Mouse (Mus musculus) lung, embryonic 14.5 days (tissue): ENCODE results near the gene Zfyve27. TPM values are rescaled to one million over a fixed set of nuclear protein-coding genes. Genes with fewer than 3 reads are reported as not detected.

Source experiments
- ATAC-seq: fragments of 200-750 bp; cut with Nextera tagmentation; 2 replicates; pipeline ENCODE4 v1.8.0; 2017; ENCODE audit warnings: mild to moderate bottlenecking, moderate TSS enrichment, moderate library complexity; ENCODE audit not compliant: insufficient read depth
- DNase-seq: peaks from one replicate; pipeline ENCODE4 v3.0.0-alpha.2; 2015
- H3K27ac ChIP-seq: fragments of 300-500 bp; sonication (generic); 2 replicates; pipeline ENCODE4 v1.5.1; 2014; ENCODE audit warnings: low read depth, mild to moderate bottlenecking, moderate library complexity
- H3K27me3 ChIP-seq: fragments of 300-500 bp; sonication (generic); 2 replicates; pipeline ENCODE4 v1.6.1; 2014; ENCODE audit warnings: low read length, control low read depth; ENCODE audit not compliant: insufficient read depth
- H3K36me3 ChIP-seq: fragments of 300-500 bp; sonication (generic); 2 replicates; pipeline ENCODE4 v1.6.1; 2014; ENCODE audit warnings: control low read depth; ENCODE audit not compliant: insufficient read depth
- H3K4me1 ChIP-seq: fragments of 300-500 bp; sonication (generic); 2 replicates; pipeline ENCODE4 v1.6.1; 2014; ENCODE audit warnings: antibody characterized with exemption, control low read depth; ENCODE audit not compliant: insufficient read depth
- H3K4me2 ChIP-seq: fragments of 300-500 bp; sonication (generic); 2 replicates; pipeline ENCODE4 v1.6.1; 2014; ENCODE audit warnings: mild to moderate bottlenecking
- H3K4me3 ChIP-seq: fragments of 300-500 bp; sonication (generic); 2 replicates; pipeline ENCODE4 v1.5.1; 2014; ENCODE audit warnings: low read depth, low read length
- H3K9ac ChIP-seq: fragments of 300-500 bp; sonication (generic); 2 replicates; pipeline ENCODE4 v1.6.1; 2014
- H3K9me3 ChIP-seq: fragments of 300-500 bp; sonication (generic); 2 replicates; pipeline ENCODE4 v1.6.1; 2016; ENCODE audit warnings: low read depth, low read length, control low read depth
- CTCF ChIP-seq: IDR thresholded peaks from 2 replicates; pipeline ENCODE4 v1.5.1; 2016; ENCODE audit warnings: antibody characterized with exemption, low read depth
- WGBS: fragments of 180-500 bp; shearing (Covaris S2); extraction: QIAGEN DNeasy Blood & Tissue Kit; methylation state at CpG from one replicate; pipeline ENCODE4 v1.1.7; 2014; 5-methylcytosine and 5-hydroxymethylcytosine counted together
- polyA plus RNA-seq: library from polyadenylated mRNA; unstranded; fragments of >200 nt; fragmentation: Nextera tagmentation; extraction: Ambion mirVana; gene quantifications from 2 replicates; pipeline ENCODE4 v1.2.1, GENCODE M21; 2014

Gene Zfyve27
- polyA plus RNA-seq = 15.2 and 16.8 TPM in 2 replicates

DNA sequence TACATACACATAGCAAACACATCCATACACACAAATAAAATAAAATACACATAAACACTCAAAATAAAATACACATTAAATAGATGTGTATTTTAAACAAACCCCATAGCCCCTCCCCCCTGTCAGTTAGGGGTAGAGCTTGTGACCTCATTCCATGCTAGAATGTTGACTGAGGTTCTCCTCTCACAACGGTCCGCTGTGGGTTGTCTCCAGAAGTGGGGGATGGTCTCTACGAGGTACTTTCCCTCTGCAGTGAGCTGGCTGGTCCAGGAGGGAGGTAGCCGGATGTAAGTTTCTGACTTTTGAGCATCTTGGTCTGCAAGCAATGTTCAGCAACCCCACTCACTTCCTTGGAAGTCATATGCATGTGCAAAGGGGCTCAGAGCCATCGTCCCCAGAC lies at the start of gene Zfyve27:
Gene Zfyve27, plus strand, starts transcription at position 188 of the 400 bp plus-strand sequence.
- Histone ChIP-seq H3K9ac (no peak within 1 kb of the TSS), H3K4me2 (no peak within 1 kb of the TSS), H3K27me3 (peaks cover 13% of the 10 kb centered on the region; the same call in 1 of the 2 replicates), H3K4me3 (no peak within 1 kb of the TSS), H3K4me1 (no peaks in the 10 kb centered on the region), H3K9me3 (no peaks in the 10 kb centered on the region), H3K36me3 (no peaks in the 10 kb centered on the region), H3K27ac (no peak within 1 kb of the TSS)
- WGBS = 37% methylated on average over 5 of the region's 5 CpGs
- ATAC-seq (no peak), DNase-seq (no peak)
- no peak for TF ChIP-seq CTCF

DNA sequence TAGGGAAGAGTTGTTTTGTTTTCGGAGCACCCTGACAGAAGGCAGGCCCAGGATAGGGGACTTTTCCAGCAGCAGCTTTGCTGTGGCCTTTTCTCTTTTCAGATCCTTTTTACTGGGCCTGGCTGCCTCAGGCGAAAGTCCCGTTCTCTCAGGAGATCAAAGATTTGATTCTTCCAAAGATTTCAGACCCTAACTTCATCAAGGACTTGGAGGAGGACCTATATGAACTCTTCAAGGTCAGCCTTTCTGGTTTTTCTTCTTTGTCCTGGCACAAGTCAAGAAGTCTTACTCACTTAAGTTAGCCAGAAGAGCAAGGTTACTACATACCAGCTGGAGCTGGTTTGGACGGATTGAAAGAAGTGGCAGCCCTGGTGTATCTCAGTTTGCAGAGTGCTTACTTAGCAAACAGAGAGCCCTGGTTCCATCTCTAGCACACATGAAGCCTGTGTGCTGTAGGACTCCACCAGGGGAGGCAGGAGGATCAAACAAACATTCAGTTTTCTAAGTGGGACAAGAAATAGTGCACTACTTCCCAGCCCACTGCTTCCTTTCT lies 47.9 kb upstream of the Zfyve27 start:
- H3K9ac ChIP-seq = no peak overlapping the region
- 72% methylated on average over 4 of the region's 4 CpGs for WGBS

GRCm38 (mm10) chr19:42118142-42118541 lies 45.6 kb upstream of the Zfyve27 start:
- ATAC-seq (no peak), DNase-seq (no peak)
- WGBS = 93% methylated on average over 9 of the region's 9 CpGs
- H3K27me3 ChIP-seq = no peaks in the 10 kb centered on the region
- peaks cover 88% of the 10 kb centered on the region for H3K36me3 ChIP-seq
- H3K9ac ChIP-seq = no peak overlapping the region
- no peak overlapping the region for H3K4me3 ChIP-seq
- TF ChIP-seq CTCF = no peak
- no peak overlapping the region for H3K27ac ChIP-seq
- no peaks in the 10 kb centered on the region for H3K9me3 ChIP-seq
- no peaks in the 10 kb centered on the region for H3K4me1 ChIP-seq
- no peak overlapping the region for H3K4me2 ChIP-seq

More for the DNA sequence above, 47.9 kb upstream of the Zfyve27 start:
- Histone ChIP-seq H3K27ac (peak overlapping the region; percentile 58), H3K27me3 (no peaks in the 10 kb centered on the region), H3K4me1 (no peaks in the 10 kb centered on the region), H3K9me3 (no peaks in the 10 kb centered on the region), H3K36me3 (peaks cover 68% of the 10 kb centered on the region), H3K4me2 (no peak overlapping the region), H3K4me3 (no peak overlapping the region)
- ATAC-seq (no peak), DNase-seq (peak; percentile 37)
- no peak for TF ChIP-seq CTCF

GRCm38 (mm10) chr19:42118596-42118995 lies 45.2 kb upstream of the Zfyve27 start:
- H3K4me3 ChIP-seq = no peak overlapping the region
- no peaks in the 10 kb centered on the region for H3K9me3 ChIP-seq
- no peak overlapping the region for H3K4me2 ChIP-seq
- H3K4me1 ChIP-seq = no peaks in the 10 kb centered on the region
- no peak overlapping the region for H3K9ac ChIP-seq
- no peaks in the 10 kb centered on the region for H3K27me3 ChIP-seq
- ATAC-seq = no peak
- DNase-seq = no peak
- H3K27ac ChIP-seq = no peak overlapping the region
- H3K36me3 ChIP-seq = peaks cover 88% of the 10 kb centered on the region
- TF ChIP-seq CTCF = no peak
- 72% methylated on average over 5 of the region's 5 CpGs for WGBS

DNA sequence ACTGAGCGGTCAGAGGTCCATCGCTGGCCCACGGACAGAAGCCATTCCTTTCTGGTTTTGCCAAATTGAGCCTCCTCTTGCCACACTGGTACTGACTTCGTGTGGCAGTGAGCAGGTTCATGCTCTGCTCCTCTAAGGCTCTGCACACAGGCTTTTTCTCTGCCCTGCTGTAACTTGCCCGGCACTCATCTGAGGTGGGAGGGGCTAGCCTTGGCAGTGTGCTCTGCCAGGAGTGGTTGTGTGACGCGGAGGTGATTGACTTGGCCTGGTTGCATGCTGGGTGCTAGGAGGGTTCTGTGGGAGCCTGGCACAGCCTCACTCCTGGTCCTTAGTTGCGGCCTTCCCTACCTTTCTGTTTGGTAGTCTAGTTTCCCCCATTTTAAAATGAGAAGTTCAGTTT lies 43.3 kb upstream of the Zfyve27 start:
- Histone ChIP-seq H3K9ac (no peak overlapping the region), H3K4me2 (no peak overlapping the region), H3K27me3 (no peaks in the 10 kb centered on the region), H3K4me3 (no peak overlapping the region), H3K9me3 (no peaks in the 10 kb centered on the region), H3K36me3 (peaks cover 87% of the 10 kb centered on the region), H3K4me1 (no peaks in the 10 kb centered on the region), H3K27ac (no peak overlapping the region)
- DNase-seq (no peak), ATAC-seq (no peak)
- no peak for TF ChIP-seq CTCF
- 89% methylated on average over 8 of the region's 8 CpGs for WGBS

GRCm38 (mm10) chr19:42124684-42125083 lies 39.1 kb upstream of the Zfyve27 start:
- DNase-seq = no peak
- Histone ChIP-seq H3K27me3 (no peaks in the 10 kb centered on the region), H3K9me3 (no peaks in the 10 kb centered on the region), H3K27ac (no peak overlapping the region), H3K4me2 (no peak overlapping the region), H3K4me1 (peaks cover 10% of the 10 kb centered on the region; the same call in 1 of the 2 replicates), H3K36me3 (peaks cover 53% of the 10 kb centered on the region), H3K9ac (no peak overlapping the region), H3K4me3 (no peak overlapping the region)
- WGBS = 83% methylated on average over 13 of the region's 13 CpGs
- no peak for ATAC-seq
- TF ChIP-seq CTCF = no peak

GRCm38 (mm10) chr19:42125501-42126218 lies 38.1 kb upstream of the Zfyve27 start:
- ATAC-seq (no peak), DNase-seq (no peak)
- 82% methylated on average over 11 of the region's 11 CpGs for WGBS
- no peaks in the 10 kb centered on the region for H3K27me3 ChIP-seq
- H3K4me1 ChIP-seq = peaks cover 10% of the 10 kb centered on the region; the same call in 1 of the 2 replicates
- H3K4me2 ChIP-seq = no peak overlapping the region
- H3K36me3 ChIP-seq = peaks cover 44% of the 10 kb centered on the region
- H3K4me3 ChIP-seq = no peak overlapping the region
- H3K9ac ChIP-seq = no peak overlapping the region
- H3K9me3 ChIP-seq = no peaks in the 10 kb centered on the region
- TF ChIP-seq CTCF = no peak
- H3K27ac ChIP-seq = no peak overlapping the region
